Mouse (Mus musculus) cortical plate, adult 2 months (tissue): ENCODE measurements around the gene Tmem41b. TPM values are rescaled to one million over a fixed set of nuclear protein-coding genes. Genes with fewer than 3 reads are reported as not detected.

Experiments used
- H3K27ac ChIP-seq: fragments of 200-500 bp; 2 replicates; pipeline ENCODE4 v1.5.1; 2012; ENCODE audit warnings: low read length, control low read depth, inconsistent platforms; ENCODE audit not compliant: insufficient read depth
- H3K4me1 ChIP-seq: fragments of 200-500 bp; 2 replicates; pipeline ENCODE4 v1.6.1; 2011; ENCODE audit warnings: low read length; ENCODE audit not compliant: control insufficient read depth, insufficient read depth
- H3K4me3 ChIP-seq: fragments of 200-500 bp; 2 replicates; pipeline ENCODE4 v1.5.1; 2011; ENCODE audit warnings: mild to moderate bottlenecking, low read length, control low read depth; ENCODE audit not compliant: insufficient read depth
- CTCF ChIP-seq: fragments of 200-500 bp; IDR thresholded peaks from 2 replicates; pipeline ENCODE4 v1.5.1; 2011; ENCODE audit warnings: mild to moderate bottlenecking, control low read depth, low read length; ENCODE audit not compliant: insufficient read depth; ENCODE audit errors: extremely low read depth
- POLR2A ChIP-seq: fragments of 200-500 bp; IDR thresholded peaks from 2 replicates; pipeline ENCODE4 v1.6.1; 2011; ENCODE audit warnings: mild to moderate bottlenecking, low read length, control low read depth; ENCODE audit not compliant: insufficient read depth; ENCODE audit errors: extremely low read depth
- polyA plus RNA-seq: library from polyadenylated mRNA; depleted of rRNA; stranded (reverse); fragments of >200 nt; gene quantifications from 2 replicates; pipeline ENCODE4 v1.2.3, GENCODE M21; 2012

Gene Tmem41b
- polyA plus RNA-seq, 1 experiment = 39.0 TPM

DNA sequence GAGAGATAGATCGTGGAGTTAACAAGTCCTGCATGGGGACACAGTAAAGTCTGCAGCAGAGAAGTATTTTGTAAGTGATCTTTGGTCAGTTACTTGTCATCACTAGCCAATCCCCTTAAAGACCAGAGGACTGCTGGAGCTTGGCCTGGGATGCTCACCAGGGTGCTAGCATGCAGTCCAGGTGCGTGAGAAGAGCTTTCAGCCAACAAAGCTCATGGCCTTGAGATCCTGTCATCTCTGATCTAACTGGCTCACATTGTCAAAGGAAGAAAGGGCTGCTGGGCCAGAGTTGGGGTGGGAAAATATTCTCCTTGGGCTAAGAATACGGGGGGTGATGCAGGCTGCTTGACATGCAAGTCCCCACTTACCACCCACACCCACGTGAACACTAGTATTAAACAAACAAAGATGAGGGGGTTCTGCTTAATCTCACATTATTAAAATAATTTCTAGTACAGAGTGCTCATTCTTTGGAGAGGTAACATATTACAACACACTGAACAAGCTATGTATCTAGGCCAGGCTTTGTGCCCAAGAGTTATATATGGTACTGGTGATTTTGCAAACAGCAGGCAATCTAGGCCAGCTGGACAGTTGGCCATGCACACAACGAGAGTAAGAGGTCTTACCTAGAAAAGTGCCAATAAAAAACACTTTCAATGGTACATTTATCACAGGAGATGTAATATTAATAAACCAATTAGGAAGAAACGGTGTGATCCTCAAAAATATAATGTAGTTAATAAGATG is 10.6 kb downstream of the Tmem41b start:
- TF ChIP-seq POLR2A (no peak), CTCF (no peak)
- no peak overlapping the region for H3K4me3 ChIP-seq
- H3K4me1 ChIP-seq = no peaks in the 10 kb centered on the region
- no peak overlapping the region for H3K27ac ChIP-seq

GRCm38 (mm10) chr7:109969542-109969941 is 17.2 kb downstream of the Tmem41b start:
- H3K4me3 ChIP-seq = no peak overlapping the region
- H3K27ac ChIP-seq = no peak overlapping the region
- H3K4me1 ChIP-seq = peaks cover 2% of the 10 kb centered on the region
- TF ChIP-seq POLR2A (no peak), CTCF (no peak)

GRCm38 (mm10) chr7:109968924-109969450 is 17.7 kb downstream of the Tmem41b start:
- TF ChIP-seq POLR2A (no peak), CTCF (no peak)
- Histone ChIP-seq H3K4me3 (no peak overlapping the region), H3K27ac (peak overlapping the region; percentile 64; the same call in 1 of the 2 replicates), H3K4me1 (peaks cover 2% of the 10 kb centered on the region)

- H3K4me1 ChIP-seq = peaks cover 2% of the 10 kb centered on the region
- TF ChIP-seq CTCF = no peak
- TF ChIP-seq POLR2A = no peak
- peak overlapping the region; percentile 75; the same call in 1 of the 2 replicates for H3K27ac ChIP-seq
- no peak overlapping the region for H3K4me3 ChIP-seq
These were observed 18.7 kb downstream of the Tmem41b start for GRCm38 (mm10) chr7:109967805-109968579.

- H3K4me3 ChIP-seq = no peak overlapping the region
- peaks cover 2% of the 10 kb centered on the region for H3K4me1 ChIP-seq
- no peak overlapping the region for H3K27ac ChIP-seq
- TF ChIP-seq CTCF (no peak), POLR2A (no peak)
These were observed 21.1 kb downstream of the Tmem41b start for GRCm38 (mm10) chr7:109965658-109966057.

DNA sequence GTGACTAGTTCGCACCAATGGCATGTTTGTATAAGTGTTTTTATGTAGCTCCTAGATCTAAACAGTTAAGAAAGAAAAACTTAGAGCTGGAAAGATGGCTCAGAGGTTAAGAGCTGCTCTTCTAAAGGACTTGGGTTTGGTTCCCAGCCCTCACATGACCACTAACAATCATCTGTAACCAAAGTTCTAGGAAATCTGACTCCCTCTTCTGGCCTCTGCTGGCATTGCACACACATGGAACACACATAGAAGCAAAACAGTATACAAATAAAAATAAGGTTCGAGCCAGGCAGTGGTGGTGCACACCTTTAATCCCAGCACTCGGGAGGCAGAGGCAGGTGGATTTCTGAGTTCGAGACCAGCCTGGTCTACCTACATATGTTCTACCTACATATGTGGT is 23.0 kb downstream of the Tmem41b start:
- peaks cover 4% of the 10 kb centered on the region for H3K4me1 ChIP-seq
- TF ChIP-seq CTCF (no peak), POLR2A (no peak)
- no peak overlapping the region for H3K27ac ChIP-seq
- H3K4me3 ChIP-seq = no peak overlapping the region

DNA sequence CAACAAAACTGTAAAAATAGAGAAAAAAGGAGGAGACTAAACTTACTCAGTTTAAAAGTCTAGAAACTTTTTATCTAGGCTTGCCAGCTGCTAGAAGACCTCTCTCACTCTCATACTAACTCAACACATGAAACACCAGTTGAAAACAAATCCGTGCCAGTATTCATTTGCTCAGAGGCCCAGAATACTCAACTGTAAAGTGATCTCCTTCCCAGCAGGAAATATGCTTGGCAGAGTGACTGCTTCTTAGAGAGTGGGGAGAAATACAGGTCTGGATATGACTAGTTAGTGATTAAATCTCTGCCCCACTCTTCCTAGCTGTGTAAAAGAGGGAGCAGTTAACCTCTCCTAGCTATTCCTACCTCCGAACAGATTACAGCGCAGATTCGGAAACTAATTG is 24.1 kb downstream of the Tmem41b start:
- no peak for TF ChIP-seq POLR2A
- TF ChIP-seq CTCF = no peak
- H3K4me3 ChIP-seq = no peak overlapping the region
- H3K4me1 ChIP-seq = peaks cover 8% of the 10 kb centered on the region

GRCm38 (mm10) chr7:109961570-109961969 is 25.2 kb downstream of the Tmem41b start:
- no peak for TF ChIP-seq CTCF
- no peak for TF ChIP-seq POLR2A
- no peak overlapping the region for H3K4me3 ChIP-seq
- no peak overlapping the region for H3K27ac ChIP-seq
- H3K4me1 ChIP-seq = peaks cover 8% of the 10 kb centered on the region

More for the DNA sequence above, 24.1 kb downstream of the Tmem41b start:
- H3K27ac ChIP-seq = no peak overlapping the region

GRCm38 (mm10) chr7:109960613-109961154 is 26.0 kb downstream of the Tmem41b start:
- peak overlapping the region; percentile 64 for H3K4me3 ChIP-seq
- H3K27ac ChIP-seq = peak overlapping the region; percentile 97
- TF ChIP-seq CTCF = no peak
- TF ChIP-seq POLR2A = no peak
- peaks cover 8% of the 10 kb centered on the region for H3K4me1 ChIP-seq
